Mouse (Mus musculus): ENCODE measurements at regions not wholly inside any gene's neighbourhood (a gene's known extent, or its start where the extent isn't known, plus 50 kb on each side); places are given as distances from the start of the nearest gene placed in this dataset.

- no peak for DNase-seq (ENCODE audit: low read depth, low spot score)
These were observed 151.7 kb downstream of the Chst1 start for GRCm38 (mm10) chr2:92751256-92751655.

GRCm38 (mm10) chr2:92752156-92752555, 152.6 kb downstream of the Chst1 start:
- no peak for DNase-seq (ENCODE audit: low read depth, low spot score)

- no peak for DNase-seq (ENCODE audit: low read depth, low spot score)
These were observed 153.3 kb downstream of the Chst1 start for GRCm38 (mm10) chr2:92752794-92753193.

- DNase-seq (ENCODE audit: low read depth, low spot score): no peak
These were observed 155.2 kb downstream of the Chst1 start for GRCm38 (mm10) chr2:92754505-92755280.

GRCm38 (mm10) chr2:92756491-92756890, 157.0 kb downstream of the Chst1 start:
- DNase-seq (ENCODE audit: low read depth, low spot score): no peak

- DNase-seq (ENCODE audit: low read depth, low spot score): no peak
These were observed 156.1 kb upstream of the Syt13 start for GRCm38 (mm10) chr2:92758775-92759174.

GRCm38 (mm10) chr2:92763881-92764635, 150.8 kb upstream of the Syt13 start:
- DNase-seq (ENCODE audit: low read depth, low spot score): no peak

GRCm38 (mm10) chr2:92767476-92768005, 147.4 kb upstream of the Syt13 start:
- no peak for DNase-seq (ENCODE audit: low read depth, low spot score)

GRCm38 (mm10) chr2:92768088-92768487, 146.8 kb upstream of the Syt13 start:
- DNase-seq (ENCODE audit: low read depth, low spot score): no peak

GRCm38 (mm10) chr2:92769061-92769460, 145.8 kb upstream of the Syt13 start:
- DNase-seq (ENCODE audit: low read depth, low spot score): no peak

- DNase-seq (ENCODE audit: low read depth, low spot score): no peak
These were observed 144.8 kb upstream of the Syt13 start for GRCm38 (mm10) chr2:92770098-92770497.

- peak; percentile 57 for DNase-seq (ENCODE audit: low read depth, low spot score)
These were observed 142.3 kb upstream of the Syt13 start for GRCm38 (mm10) chr2:92772623-92773022.

GRCm38 (mm10) chr2:92776497-92776896, 138.4 kb upstream of the Syt13 start:
- no peak for DNase-seq (ENCODE audit: low read depth, low spot score)

GRCm38 (mm10) chr2:92779101-92779500, 135.8 kb upstream of the Syt13 start:
- no peak for DNase-seq (ENCODE audit: low read depth, low spot score)

- no peak for DNase-seq (ENCODE audit: low read depth, low spot score)
These were observed 134.9 kb upstream of the Syt13 start for GRCm38 (mm10) chr2:92780021-92780420.

- DNase-seq (ENCODE audit: low read depth, low spot score): no peak
These were observed 133.4 kb upstream of the Syt13 start for GRCm38 (mm10) chr2:92781451-92781850.

GRCm38 (mm10) chr2:92782621-92783020, 132.3 kb upstream of the Syt13 start:
- DNase-seq (ENCODE audit: low read depth, low spot score): no peak

GRCm38 (mm10) chr2:92784916-92785315, 130.0 kb upstream of the Syt13 start:
- no peak for DNase-seq (ENCODE audit: low read depth, low spot score)

GRCm38 (mm10) chr2:92787925-92788410, 126.9 kb upstream of the Syt13 start:
- DNase-seq (ENCODE audit: low read depth, low spot score): no peak

- DNase-seq (ENCODE audit: low read depth, low spot score): no peak
These were observed 126.0 kb upstream of the Syt13 start for GRCm38 (mm10) chr2:92788875-92789274.

GRCm38 (mm10) chr2:92790374-92790773, 124.5 kb upstream of the Syt13 start:
- no peak for DNase-seq (ENCODE audit: low read depth, low spot score)

GRCm38 (mm10) chr2:92799770-92800169, 115.1 kb upstream of the Syt13 start:
- no peak for DNase-seq (ENCODE audit: low read depth, low spot score)

- no peak for DNase-seq (ENCODE audit: low read depth, low spot score)
These were observed 114.2 kb upstream of the Syt13 start for GRCm38 (mm10) chr2:92800667-92801066.
